Mouse (Mus musculus) embryonic fibroblast, embryonic 13.5 days (primary cell): ENCODE measurements at regions not wholly inside any gene's neighbourhood (a gene's known extent, or its start where the extent isn't known, plus 50 kb on each side); places are given as distances from the start of the nearest gene placed in this dataset.

Experiments
- CTCF ChIP-seq: IDR thresholded peaks from 2 replicates; pipeline ENCODE4 v1.5.1; 2011; ENCODE audit warnings: mild to moderate bottlenecking, control low read depth, low read length, moderate library complexity, borderline replicate concordance; ENCODE audit not compliant: insufficient read depth
- POLR2A ChIP-seq: IDR thresholded peaks from 2 replicates; pipeline ENCODE4 v1.6.1; 2011; ENCODE audit warnings: low read depth, mild to moderate bottlenecking, control low read depth, low read length, moderate library complexity

GRCm38 (mm10) chr1:60828152-60828551 is 58.6 kb upstream of the Ctla4 start:
- no peak for TF ChIP-seq POLR2A
- TF ChIP-seq CTCF, result no peak
